Comparison of ENCODE assay signal across 8 mouse cellular contexts in the genomic region with DNA sequence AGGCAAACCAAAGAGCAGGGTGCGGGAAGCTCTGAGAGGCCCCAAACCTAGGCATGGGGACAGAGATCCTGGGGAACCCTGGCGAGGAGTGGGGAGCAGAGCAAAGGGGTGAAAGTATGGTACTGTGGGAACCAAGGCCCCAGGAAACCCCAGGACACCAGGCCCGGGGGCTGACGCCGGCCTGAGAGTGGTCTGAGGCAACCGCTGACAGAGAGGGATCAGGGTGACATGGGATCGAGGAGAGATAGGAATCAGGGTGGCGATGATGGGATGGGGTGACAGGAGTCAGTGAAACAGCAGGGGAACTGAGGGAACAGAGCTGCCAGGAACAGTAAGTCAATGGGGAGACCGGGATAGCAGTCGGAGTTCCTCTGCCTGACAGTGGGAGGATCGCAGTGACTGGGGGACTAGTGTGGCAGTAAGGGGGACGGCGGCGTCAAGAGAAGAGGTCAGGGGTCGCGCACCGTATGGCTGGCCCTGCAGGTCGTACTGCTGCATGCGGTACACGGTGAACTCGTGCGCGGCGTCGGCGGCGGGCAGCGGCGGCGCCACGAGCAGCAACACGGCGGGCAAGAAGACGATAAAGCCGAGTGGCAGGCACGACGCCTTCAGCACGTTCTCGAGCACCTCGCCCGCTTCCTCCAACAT. TPM values are rescaled to one million over a fixed set of nuclear protein-coding genes. Genes with fewer than 3 reads are reported as not detected.
A peak's percentile ranks its signal among the peaks of the same experiment; 100 is the strongest.
DNase-seq lines count a peak whose midpoint lies in the region; ATAC-seq and TF ChIP-seq lines count a peak whose summit lies in the region.

No protein-coding gene starts in this region.

- peak overlapping the region; percentile 85 for H3K27ac ChIP-seq in hindbrain, embryonic 10.5 days
- H3K27ac ChIP-seq in midbrain, embryonic 11.5 days (ENCODE audit: low read depth, low read length), result peak overlapping the region; percentile 32; the same call in 1 of the 2 replicates

- peak overlapping the region; percentile 89 for H3K4me3 ChIP-seq in lung, adult 2 months (replicated peaks; ENCODE audit: extremely low read depth, low read depth, low read length)
- peak overlapping the region; percentile 84 for H3K4me3 ChIP-seq in hindbrain, embryonic 10.5 days
- H3K4me3 ChIP-seq in midbrain, embryonic 11.5 days (ENCODE audit: low read depth, low read length), result peak overlapping the region; percentile 83

- no peaks in the 10 kb centered on the region for H3K9me3 ChIP-seq in hindbrain, embryonic 10.5 days
- H3K9me3 ChIP-seq in midbrain, embryonic 11.5 days (ENCODE audit: control insufficient read depth, low read length), result no peaks in the 10 kb centered on the region

- 1% methylated on average over 41 of the region's 41 CpGs for WGBS in lung, adult 2 months
- 3% methylated on average over 41 of the region's 41 CpGs for WGBS in hindbrain, embryonic 10.5 days
- 2% methylated on average over 41 of the region's 41 CpGs for WGBS in midbrain, embryonic 11.5 days

- H3K36me3 ChIP-seq in hindbrain, embryonic 10.5 days, result peaks cover 35% of the 10 kb centered on the region
- peaks cover 16% of the 10 kb centered on the region for H3K36me3 ChIP-seq in midbrain, embryonic 11.5 days (ENCODE audit: control insufficient read depth, insufficient read depth, low read length)

- peak overlapping the region; percentile 99 for H3K4me2 ChIP-seq in midbrain, embryonic 11.5 days

- TF ChIP-seq CTCF in lung, adult 2 months (IDR thresholded peaks at IDR 0.05; ENCODE audit: insufficient read depth, low read length), result no peak

- ATAC-seq in midbrain, embryonic 11.5 days (ENCODE audit: low FRiP score), result peak; percentile 54

- peak overlapping the region; percentile 87 for H3K9ac ChIP-seq in midbrain, embryonic 11.5 days (ENCODE audit: low read length)

- H3K27me3 ChIP-seq in hindbrain, embryonic 10.5 days (ENCODE audit: insufficient read depth, poor library complexity, severe bottlenecking), result no peaks in the 10 kb centered on the region
- H3K27me3 ChIP-seq in midbrain, embryonic 11.5 days (ENCODE audit: control insufficient read depth, insufficient read depth, low read length), result no peaks in the 10 kb centered on the region; the same call in 1 of the 2 replicates

- TF ChIP-seq POLR2A in lung, adult 2 months (IDR thresholded peaks at IDR 0.05; ENCODE audit: borderline replicate concordance, extremely low read depth, low read depth, low read length), result no peak

- peaks cover 10% of the 10 kb centered on the region for H3K4me1 ChIP-seq in lung, adult 2 months (ENCODE audit: control insufficient read depth, insufficient read depth, low read length)
- peaks cover 48% of the 10 kb centered on the region for H3K4me1 ChIP-seq in hindbrain, embryonic 10.5 days (replicated peaks)
- peaks cover 10% of the 10 kb centered on the region for H3K4me1 ChIP-seq in midbrain, embryonic 11.5 days (ENCODE audit: control insufficient read depth, insufficient read depth, low read length)

- peak; percentile 78 for DNase-seq in cerebellum, adult 11-12 months
- no peak for DNase-seq in cerebellum, postnatal 4 days (ENCODE audit: low spot score in 2 of 2)
- no peak for DNase-seq in lung, adult 2 months
- DNase-seq in lung, postnatal 36 days, result no peak
- DNase-seq in hindbrain, embryonic 10.5 days (ENCODE audit: low spot score), result no peak
- DNase-seq in midbrain, embryonic 11.5 days (ENCODE audit: low spot score, missing footprints), result peak; percentile 87
- no peak for DNase-seq in ovary, postnatal 14 days (ENCODE audit: low spot score)
- no peak for DNase-seq in natural killer cell, adult 2 months (ENCODE audit: low spot score in 2 of 2)

RNA-seq across cellular contexts. Expression of gene Ncln, which starts 0.5 kb away (rescaled TPM):
- polyA plus RNA-seq in lung, adult 2 months (2012; rRNA removed), result 197 and 203 TPM in 2 replicates
- 87.4 and 92.6 TPM in 2 replicates for polyA plus RNA-seq in hindbrain, embryonic 10.5 days (2016; fragmentation: Nextera tagmentation; extraction: Ambion mirVana)
- 40.4 and 44.5 TPM in 2 replicates for polyA plus RNA-seq in midbrain, embryonic 11.5 days (2014; fragmentation: Nextera tagmentation; extraction: Ambion mirVana)

RNA-seq across cellular contexts. Expression of gene S1pr4, which starts 4.2 kb away (rescaled TPM):
- 40.3 and 47.5 TPM in 2 replicates for polyA plus RNA-seq in lung, adult 2 months (2012; rRNA removed)
- polyA plus RNA-seq in hindbrain, embryonic 10.5 days (2016; fragmentation: Nextera tagmentation; extraction: Ambion mirVana), result 0.39 and 0.42 TPM in 2 replicates
- polyA plus RNA-seq in midbrain, embryonic 11.5 days (2014; fragmentation: Nextera tagmentation; extraction: Ambion mirVana), result 0.37 and 0.43 TPM in 2 replicates

RNA-seq across cellular contexts. Expression of gene Celf5, which starts 13.2 kb away (rescaled TPM):
- polyA plus RNA-seq in lung, adult 2 months (2012; rRNA removed), result 0.92 and 1.1 TPM in 2 replicates
- 3.1 and 12.9 TPM in 2 replicates for polyA plus RNA-seq in hindbrain, embryonic 10.5 days (2016; fragmentation: Nextera tagmentation; extraction: Ambion mirVana)
- polyA plus RNA-seq in midbrain, embryonic 11.5 days (2014; fragmentation: Nextera tagmentation; extraction: Ambion mirVana), result 10.0 and 13.1 TPM in 2 replicates

RNA-seq across cellular contexts. Expression of gene Gna15, which starts 28.3 kb away (rescaled TPM):
- polyA plus RNA-seq in lung, adult 2 months (2012; rRNA removed), result 8.5 and 9.5 TPM in 2 replicates
- 0.63 and 1.6 TPM in 2 replicates for polyA plus RNA-seq in hindbrain, embryonic 10.5 days (2016; fragmentation: Nextera tagmentation; extraction: Ambion mirVana)
- 1.1 and 1.4 TPM in 2 replicates for polyA plus RNA-seq in midbrain, embryonic 11.5 days (2014; fragmentation: Nextera tagmentation; extraction: Ambion mirVana)

RNA-seq across cellular contexts. Expression of gene Nfic, which starts 40.3 kb away (rescaled TPM):
- polyA plus RNA-seq in lung, adult 2 months (2012; rRNA removed), result 89.6 and 103 TPM in 2 replicates
- polyA plus RNA-seq in hindbrain, embryonic 10.5 days (2016; fragmentation: Nextera tagmentation; extraction: Ambion mirVana), result 10.5 and 16.0 TPM in 2 replicates
- 6.6 and 6.9 TPM in 2 replicates for polyA plus RNA-seq in midbrain, embryonic 11.5 days (2014; fragmentation: Nextera tagmentation; extraction: Ambion mirVana)

Comparison
In these comparisons a context has a peak if more than half of its experiments do, and no peak if none do; other contexts are left out.
1. DNase-seq: peak in cerebellum, adult 11-12 months (single experiment) and midbrain, embryonic 11.5 days (single experiment); none in cerebellum, postnatal 4 days (0 of 2), lung, adult 2 months (single experiment), lung, postnatal 36 days (single experiment), hindbrain, embryonic 10.5 days (single experiment), ovary, postnatal 14 days (single experiment) and natural killer cell, adult 2 months (0 of 2).
2. RNA of gene S1pr4, which starts 4.2 kb away (polyA plus RNA-seq): 40.3 to 47.5 TPM in lung, adult 2 months; 0.39 to 0.42 TPM in hindbrain, embryonic 10.5 days and 0.37 to 0.43 TPM in midbrain, embryonic 11.5 days; every median in the first group is over 10 times any median in the second.
3. Peak in every context shown above with its lines, with median percentiles within 50 percentile points of each other: H3K4me3 ChIP-seq.